Mouse (Mus musculus): ENCODE data around the gene Dok4. TPM values are rescaled to one million over a fixed set of nuclear protein-coding genes. Genes with fewer than 3 reads are reported as not detected.

The Dok4 gene
- polyA plus RNA-seq, 1 experiment from 2014 or later = 35.5 TPM

DNA sequence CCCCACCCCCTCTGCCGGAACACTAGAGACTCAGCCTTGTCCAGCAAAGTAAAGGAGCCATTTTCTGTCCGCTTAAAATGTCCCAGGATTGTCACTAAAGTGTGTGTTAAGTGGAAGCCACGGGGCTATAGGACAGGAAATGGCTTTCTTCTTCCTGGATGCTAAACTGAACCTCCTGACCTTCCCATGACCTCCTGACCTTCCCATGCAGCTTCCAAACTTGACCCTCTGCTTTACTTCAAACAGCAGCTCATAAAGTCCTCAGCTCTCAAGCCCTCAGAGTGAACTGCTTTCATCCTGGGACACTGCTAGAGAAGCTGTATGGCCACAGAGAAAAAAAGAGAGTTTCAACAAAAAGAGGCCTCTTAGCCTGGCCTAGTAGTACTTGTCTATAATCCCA lies 690 bp upstream of the Dok4 start:
- H3K9ac ChIP-seq = no peak overlapping the region; the same call in 1 of the 2 replicates
- 54% methylated on average over 3 of the region's 3 CpGs for WGBS
- peak overlapping the region; percentile 57 for H3K27ac ChIP-seq (replicated peaks)
- ATAC-seq (ENCODE audit: extremely low read depth, insufficient number of reproducible peaks, low FRiP score, low TSS enrichment) = no peak
- no peaks in the 10 kb centered on the region for H3K27me3 ChIP-seq (replicated peaks)
- H3K4me1 ChIP-seq = peaks cover 37% of the 10 kb centered on the region
- no peaks in the 10 kb centered on the region for H3K9me3 ChIP-seq
- H3K36me3 ChIP-seq = no peaks in the 10 kb centered on the region
- peak overlapping the region; percentile 99 for H3K4me2 ChIP-seq
- H3K4me3 ChIP-seq = no peak overlapping the region

DNA sequence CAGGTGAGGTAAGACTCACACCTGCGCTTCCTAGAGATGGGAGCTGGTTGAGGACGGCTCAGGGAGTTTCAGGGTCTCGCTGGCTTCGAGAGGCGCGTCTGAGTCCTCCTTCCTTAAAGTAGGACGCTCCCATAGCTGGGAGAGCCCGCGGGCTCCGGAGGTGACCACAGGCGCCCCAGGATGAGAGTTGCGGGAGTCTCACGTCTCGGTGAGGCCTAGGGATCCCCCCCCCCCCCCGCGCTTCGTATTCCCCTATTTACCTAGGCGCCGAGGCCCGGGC lies 319 bp downstream of the Dok4 start:
- H3K4me3 ChIP-seq = peak overlapping the region; percentile 76
- H3K4me1 ChIP-seq = peaks cover 48% of the 10 kb centered on the region
- H3K36me3 ChIP-seq = no peaks in the 10 kb centered on the region
- peak overlapping the region; percentile 88 for H3K9ac ChIP-seq
- no peaks in the 10 kb centered on the region for H3K9me3 ChIP-seq
- ATAC-seq (ENCODE audit: extremely low read depth, insufficient number of reproducible peaks, low FRiP score, low TSS enrichment) = no peak; the same call in 1 of the 2 replicates
- peak overlapping the region; percentile 84 for H3K27ac ChIP-seq (replicated peaks)
- no peaks in the 10 kb centered on the region for H3K27me3 ChIP-seq (replicated peaks)
- WGBS = under 1% methylated on average over 12 of the region's 20 CpGs
- peak overlapping the region; percentile 99 for H3K4me2 ChIP-seq

- WGBS = 4% methylated on average over 17 of the region's 17 CpGs
- peak overlapping the region; percentile 99 for H3K4me2 ChIP-seq
- peak overlapping the region; percentile 84 for H3K27ac ChIP-seq (replicated peaks)
- H3K9ac ChIP-seq = peak overlapping the region; percentile 88
- H3K4me1 ChIP-seq = peaks cover 53% of the 10 kb centered on the region
- H3K36me3 ChIP-seq = no peaks in the 10 kb centered on the region
- no peak for ATAC-seq (ENCODE audit: extremely low read depth, insufficient number of reproducible peaks, low FRiP score, low TSS enrichment)
- H3K27me3 ChIP-seq (replicated peaks) = no peaks in the 10 kb centered on the region
- H3K9me3 ChIP-seq = no peaks in the 10 kb centered on the region
- peak overlapping the region; percentile 76 for H3K4me3 ChIP-seq
Observed at GRCm38 (mm10) chr8:94875096-94875870, 847 bp downstream of the Dok4 start.

DNA sequence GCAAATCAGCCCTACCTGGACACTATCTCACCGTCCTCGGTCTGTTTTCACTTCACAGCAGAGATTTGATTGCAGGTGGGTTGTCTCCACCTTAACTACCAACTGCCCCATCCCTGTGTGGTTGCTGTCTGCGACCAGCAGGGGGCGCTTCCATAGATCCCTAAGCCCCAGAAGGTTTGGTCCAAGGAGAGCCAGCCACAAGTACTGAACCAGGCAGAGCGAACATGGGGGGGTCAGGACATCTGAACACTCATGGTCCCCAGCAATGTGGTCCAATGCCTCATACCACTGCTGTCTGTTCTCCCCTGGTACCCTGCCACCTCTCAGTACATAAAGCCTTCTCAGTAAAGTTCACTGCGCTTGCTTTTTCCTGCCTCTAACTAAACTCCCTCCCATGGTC lies 1.8 kb downstream of the Dok4 start:
- Histone ChIP-seq H3K9ac (peak overlapping the region; percentile 88), H3K4me1 (peaks cover 62% of the 10 kb centered on the region), H3K27me3 (replicated peaks) (no peaks in the 10 kb centered on the region), H3K4me2 (peak overlapping the region; percentile 99), H3K9me3 (no peaks in the 10 kb centered on the region), H3K27ac (replicated peaks) (peak overlapping the region; percentile 84), H3K4me3 (peak overlapping the region; percentile 76), H3K36me3 (peaks cover 5% of the 10 kb centered on the region; the same call in 1 of the 2 replicates)
- 4% methylated on average over 6 of the region's 6 CpGs for WGBS
- no peak; the same call in 1 of the 2 replicates for ATAC-seq (ENCODE audit: extremely low read depth, insufficient number of reproducible peaks, low FRiP score, low TSS enrichment)

DNA sequence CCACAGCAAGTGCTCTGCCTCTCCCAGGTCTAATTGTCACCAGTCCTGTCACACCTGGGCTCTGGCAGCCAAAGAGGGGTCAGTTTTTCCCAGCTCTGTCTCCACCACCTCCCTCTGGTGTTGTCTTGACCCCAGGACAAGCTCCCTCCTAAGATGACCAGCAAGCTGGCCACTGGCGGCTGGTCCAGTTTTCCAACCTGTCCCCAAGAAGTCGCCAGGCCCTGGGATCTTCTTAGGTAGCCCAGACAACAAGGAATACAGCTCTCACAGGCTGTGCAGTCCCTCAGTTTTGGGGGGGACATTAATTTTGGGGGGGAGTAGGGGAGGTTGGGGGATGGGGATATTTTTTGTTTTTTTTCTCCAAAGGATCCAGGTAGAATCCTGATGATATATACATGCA lies 3.6 kb downstream of the Dok4 start:
- Histone ChIP-seq H3K4me3 (peak overlapping the region; percentile 9; the same call in 1 of the 2 replicates), H3K27me3 (replicated peaks) (no peaks in the 10 kb centered on the region), H3K36me3 (peaks cover 12% of the 10 kb centered on the region), H3K4me2 (peak overlapping the region; percentile 99), H3K9ac (peak overlapping the region; percentile 75; the same call in 1 of the 2 replicates), H3K27ac (replicated peaks) (peak overlapping the region; percentile 73; the same call in 1 of the 2 replicates), H3K4me1 (peaks cover 80% of the 10 kb centered on the region), H3K9me3 (no peaks in the 10 kb centered on the region)
- 74% methylated on average over 2 of the region's 2 CpGs for WGBS
- ATAC-seq (ENCODE audit: extremely low read depth, insufficient number of reproducible peaks, low FRiP score, low TSS enrichment) = no peak

DNA sequence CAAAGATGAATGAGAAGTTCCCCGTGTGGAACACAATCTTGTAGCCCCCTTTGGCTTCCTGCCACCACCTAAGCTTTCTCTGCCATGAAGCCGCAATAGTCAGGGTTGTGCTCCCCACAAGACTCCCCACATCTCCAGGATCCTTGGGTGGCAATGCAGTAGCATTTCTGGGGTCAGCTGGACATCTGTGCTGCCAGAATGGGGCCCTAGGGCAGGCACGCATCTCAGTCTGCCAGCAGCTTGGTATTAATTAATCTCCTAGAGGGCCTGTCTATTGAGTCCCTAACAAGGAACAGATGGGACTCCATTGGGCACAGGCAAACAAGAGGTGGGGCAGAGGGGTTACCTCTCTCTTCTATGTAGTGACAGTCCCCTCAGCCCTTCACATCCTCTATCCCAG lies 4.0 kb downstream of the Dok4 start:
- WGBS = 45% methylated on average over 3 of the region's 3 CpGs
- ATAC-seq (ENCODE audit: extremely low read depth, insufficient number of reproducible peaks, low FRiP score, low TSS enrichment) = no peak

GRCm38 (mm10) chr8:94871108-94871894 lies 4.8 kb downstream of the Dok4 start:
- Histone ChIP-seq H3K27me3 (replicated peaks) (no peaks in the 10 kb centered on the region), H3K4me3 (peak overlapping the region; percentile 51), H3K27ac (replicated peaks) (peak overlapping the region; percentile 73), H3K4me2 (peak overlapping the region; percentile 99), H3K36me3 (peaks cover 25% of the 10 kb centered on the region), H3K4me1 (peaks cover 84% of the 10 kb centered on the region), H3K9ac (peak overlapping the region; percentile 75), H3K9me3 (no peaks in the 10 kb centered on the region)
- 8% methylated on average over 7 of the region's 7 CpGs for WGBS
- 0 out of 2 replicates have a peak, but pooled peaks have one; percentile 9 for ATAC-seq (ENCODE audit: extremely low read depth, insufficient number of reproducible peaks, low FRiP score, low TSS enrichment)

More for the DNA sequence above, 4.0 kb downstream of the Dok4 start:
- Histone ChIP-seq H3K4me1 (peaks cover 83% of the 10 kb centered on the region), H3K27ac (replicated peaks) (peak overlapping the region; percentile 73), H3K36me3 (peaks cover 16% of the 10 kb centered on the region), H3K9me3 (no peaks in the 10 kb centered on the region), H3K4me2 (peak overlapping the region; percentile 99), H3K4me3 (peak overlapping the region; percentile 9; the same call in 1 of the 2 replicates), H3K27me3 (replicated peaks) (no peaks in the 10 kb centered on the region), H3K9ac (peak overlapping the region; percentile 75)

DNA sequence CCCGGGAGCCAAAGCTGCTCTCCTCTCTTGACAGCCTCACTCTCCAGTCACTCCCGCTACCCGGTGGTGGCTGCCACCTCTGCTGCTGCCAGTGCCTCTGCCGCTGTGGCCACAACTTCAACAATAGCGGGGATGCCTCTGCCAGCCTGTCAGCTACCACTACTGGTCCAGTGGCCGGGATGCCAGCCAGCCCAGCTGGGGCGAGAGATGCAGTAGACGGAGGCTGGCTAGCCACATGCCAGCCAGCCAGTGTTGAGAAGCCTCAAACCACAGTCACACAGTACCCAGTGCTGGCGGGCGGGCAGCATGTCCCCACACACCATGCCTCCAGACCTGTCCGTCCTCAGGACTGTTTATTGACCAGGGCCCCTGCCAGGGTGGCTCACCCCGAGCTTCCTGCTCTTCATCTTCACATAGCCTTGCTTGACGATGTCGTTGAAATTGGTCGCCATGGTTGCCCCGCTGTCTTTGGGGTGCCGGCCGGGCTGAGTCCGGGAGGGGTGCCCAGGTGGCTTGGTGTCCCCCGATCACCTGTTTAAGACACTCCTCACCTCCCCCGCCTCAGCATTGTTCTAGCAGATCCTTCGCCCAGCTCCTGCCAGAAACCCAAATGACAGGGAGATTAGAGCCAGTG lies 5.5 kb downstream of the Dok4 start:
- peak overlapping the region; percentile 99 for H3K4me2 ChIP-seq
- peaks cover 81% of the 10 kb centered on the region for H3K4me1 ChIP-seq
- peak overlapping the region; percentile 75 for H3K9ac ChIP-seq
- ATAC-seq (ENCODE audit: extremely low read depth, insufficient number of reproducible peaks, low FRiP score, low TSS enrichment) = no peak
- no peaks in the 10 kb centered on the region for H3K9me3 ChIP-seq
- 18% methylated on average over 22 of the region's 22 CpGs for WGBS
- peak overlapping the region; percentile 66 for H3K27ac ChIP-seq (replicated peaks)
- H3K36me3 ChIP-seq = peaks cover 32% of the 10 kb centered on the region
- no peaks in the 10 kb centered on the region for H3K27me3 ChIP-seq (replicated peaks)
- peak overlapping the region; percentile 51 for H3K4me3 ChIP-seq

GRCm38 (mm10) chr8:94870003-94870402 lies 6.1 kb downstream of the Dok4 start:
- peak overlapping the region; percentile 75 for H3K9ac ChIP-seq
- 44% methylated on average over 4 of the region's 4 CpGs for WGBS

DNA sequence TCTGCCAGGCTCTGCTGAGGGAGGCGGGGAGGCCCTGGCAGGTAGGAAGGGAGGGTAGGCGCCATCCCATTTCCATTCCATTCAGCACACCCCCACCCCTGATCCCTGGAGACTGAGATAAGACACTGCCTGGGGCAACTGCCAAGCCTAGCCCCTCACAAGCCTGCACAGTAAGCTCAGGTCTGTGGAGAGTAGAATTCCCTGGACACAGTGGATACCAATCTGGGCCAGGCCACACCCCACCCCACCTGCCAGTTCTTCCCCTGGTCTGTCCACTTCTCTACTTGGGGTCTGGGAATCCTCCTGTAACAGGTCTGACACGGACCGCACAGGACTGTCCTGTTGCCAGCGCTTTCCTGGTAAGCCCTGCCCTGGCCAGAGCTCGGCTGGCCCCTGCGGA lies 7.0 kb downstream of the Dok4 start:
- no peaks in the 10 kb centered on the region for H3K9me3 ChIP-seq
- peaks cover 46% of the 10 kb centered on the region for H3K36me3 ChIP-seq
- H3K4me3 ChIP-seq = peak overlapping the region; percentile 13
- no peaks in the 10 kb centered on the region for H3K27me3 ChIP-seq (replicated peaks)
- H3K4me1 ChIP-seq = peaks cover 70% of the 10 kb centered on the region
- WGBS = 32% methylated on average over 7 of the region's 7 CpGs
- peak overlapping the region; percentile 66 for H3K27ac ChIP-seq (replicated peaks)
- peak; percentile 11; the same call in 1 of the 2 replicates for ATAC-seq (ENCODE audit: extremely low read depth, insufficient number of reproducible peaks, low FRiP score, low TSS enrichment)
- peak overlapping the region; percentile 99 for H3K4me2 ChIP-seq
- peak overlapping the region; percentile 75 for H3K9ac ChIP-seq

More at GRCm38 (mm10) chr8:94870003-94870402, 6.1 kb downstream of the Dok4 start:
- Histone ChIP-seq H3K4me2 (peak overlapping the region; percentile 99), H3K36me3 (peaks cover 38% of the 10 kb centered on the region), H3K27ac (replicated peaks) (peak overlapping the region; percentile 66; the same call in 1 of the 2 replicates), H3K27me3 (replicated peaks) (no peaks in the 10 kb centered on the region), H3K4me1 (peaks cover 76% of the 10 kb centered on the region), H3K4me3 (peak overlapping the region; percentile 51), H3K9me3 (no peaks in the 10 kb centered on the region)
- no peak for ATAC-seq (ENCODE audit: extremely low read depth, insufficient number of reproducible peaks, low FRiP score, low TSS enrichment)

GRCm38 (mm10) chr8:94866921-94867320 lies 9.2 kb downstream of the Dok4 start:
- Histone ChIP-seq H3K27me3 (replicated peaks) (no peaks in the 10 kb centered on the region), H3K4me2 (no peak overlapping the region), H3K27ac (replicated peaks) (no peak overlapping the region), H3K36me3 (peaks cover 69% of the 10 kb centered on the region), H3K9me3 (no peaks in the 10 kb centered on the region), H3K9ac (no peak overlapping the region), H3K4me1 (peaks cover 64% of the 10 kb centered on the region), H3K4me3 (no peak overlapping the region)
- WGBS = 75% methylated on average over 9 of the region's 9 CpGs
- ATAC-seq (ENCODE audit: extremely low read depth, insufficient number of reproducible peaks, low FRiP score, low TSS enrichment) = no peak
